Mouse (Mus musculus) stomach, embryonic 15.5 days (tissue): ENCODE measurements around the gene Rasl2-9. TPM values are rescaled to one million over a fixed set of nuclear protein-coding genes. Genes with fewer than 3 reads are reported as not detected.
A peak's percentile ranks its signal among the peaks of the same experiment; 100 is the strongest.
"Not testable (repeated sequence)": the region's sequence is repeated elsewhere in the genome, so short reads cannot be mapped to it uniquely, and the experiment has no call there.

Experiments
- ATAC-seq: fragments of 200-750 bp; cut with Nextera tagmentation; 2 replicates; pipeline ENCODE4 v1.8.0; 2017; ENCODE audit warnings: low read depth, moderate number of reproducible peaks, moderate TSS enrichment; ENCODE audit not compliant: insufficient read depth, low FRiP score
- H3K27ac ChIP-seq: fragments of 300-500 bp; sonication (generic); 2 replicates; pipeline ENCODE4 v1.5.1; 2015; ENCODE audit warnings: mild to moderate bottlenecking, inconsistent platforms
- H3K27me3 ChIP-seq: fragments of 300-500 bp; sonication (generic); replicated peaks from 2 replicates; pipeline ENCODE4 v1.6.1; 2015; ENCODE audit warnings: inconsistent platforms
- H3K36me3 ChIP-seq: fragments of 300-500 bp; sonication (generic); 2 replicates; pipeline ENCODE4 v1.6.1; 2015; ENCODE audit warnings: inconsistent platforms
- H3K4me1 ChIP-seq: fragments of 300-500 bp; sonication (generic); 2 replicates; pipeline ENCODE4 v1.6.1; 2015; ENCODE audit warnings: inconsistent platforms
- H3K4me2 ChIP-seq: fragments of 300-500 bp; sonication (generic); 2 replicates; pipeline ENCODE4 v1.6.1; 2015; ENCODE audit warnings: mild to moderate bottlenecking, inconsistent platforms
- H3K4me3 ChIP-seq: fragments of 300-500 bp; sonication (generic); replicated peaks from 2 replicates; pipeline ENCODE4 v1.5.1; 2015; ENCODE audit warnings: inconsistent platforms
- H3K9ac ChIP-seq: fragments of 300-500 bp; sonication (generic); 2 replicates; pipeline ENCODE4 v1.6.1; 2015; ENCODE audit warnings: inconsistent platforms
- H3K9me3 ChIP-seq: fragments of 300-500 bp; sonication (generic); 2 replicates; pipeline ENCODE4 v1.6.1; 2016; ENCODE audit warnings: inconsistent platforms
- WGBS: fragments of 180-500 bp; shearing (Covaris S2); methylation state at CpG from one replicate; pipeline ENCODE4 v1.1.7; 2015; 5-methylcytosine and 5-hydroxymethylcytosine counted together
- microRNA-seq: library from miRNA; unstranded; fragments of <30 nt; microRNA quantifications from one replicate; pipeline ENCODE4, GENCODE M21; 2016
- polyA plus RNA-seq: library from polyadenylated mRNA; unstranded; fragments of >200 nt; fragmentation: Nextera tagmentation; extraction: Ambion mirVana; gene quantifications from 2 replicates; pipeline ENCODE4 v1.2.1, GENCODE M21; 2015

Rasl2-9 gene
- polyA plus RNA-seq, 1 experiment from 2014 or later = 0.55 TPM

GRCm38 (mm10) chr7:5079365-5080009, 46.3 kb downstream of the Rasl2-9 start:
- not testable (repeated sequence) for H3K9ac ChIP-seq, H3K27me3 ChIP-seq, H3K9me3 ChIP-seq
- ATAC-seq = peak; percentile 9; the same call in 1 of the 2 replicates
- peak overlapping the region; percentile 95; the same call in 1 of the 2 replicates for H3K27ac ChIP-seq
- H3K4me1 ChIP-seq = peaks cover 12% of the 10 kb centered on the region
- peaks cover 45% of the 10 kb centered on the region for H3K36me3 ChIP-seq
- 42% methylated on average over 9 of the region's 13 CpGs for WGBS
- peak overlapping the region; percentile 78 for H3K4me2 ChIP-seq
- H3K4me3 ChIP-seq = peak overlapping the region; percentile 86

- no peak overlapping the region for H3K4me3 ChIP-seq
- no peak overlapping the region for H3K9ac ChIP-seq
- 72% methylated on average over 2 of the region's 2 CpGs for WGBS
- H3K27ac ChIP-seq = no peak overlapping the region
- H3K4me2 ChIP-seq = no peak overlapping the region
- H3K27me3 ChIP-seq = no peaks in the 10 kb centered on the region
- H3K4me1 ChIP-seq = peaks cover 9% of the 10 kb centered on the region
- H3K9me3 ChIP-seq = no peaks in the 10 kb centered on the region
- ATAC-seq = no peak
- H3K36me3 ChIP-seq = peaks cover 51% of the 10 kb centered on the region
Measured at GRCm38 (mm10) chr7:5076931-5077330, 48.8 kb downstream of the Rasl2-9 start.

- WGBS = 97% methylated on average over 5 of the region's 5 CpGs
- Histone ChIP-seq H3K36me3 (peaks cover 68% of the 10 kb centered on the region), H3K9me3 (no peaks in the 10 kb centered on the region)
Measured at GRCm38 (mm10) chr7:5074984-5075383, 50.8 kb downstream of the Rasl2-9 start.

More at GRCm38 (mm10) chr7:5074984-5075383, 50.8 kb downstream of the Rasl2-9 start:
- no peak overlapping the region for H3K4me3 ChIP-seq
- no peak for ATAC-seq
- no peaks in the 10 kb centered on the region for H3K27me3 ChIP-seq
- H3K27ac ChIP-seq = no peak overlapping the region
- H3K4me1 ChIP-seq = no peaks in the 10 kb centered on the region
- no peak overlapping the region for H3K9ac ChIP-seq
- H3K4me2 ChIP-seq = no peak overlapping the region

Small RNA genes lying within 50 kb of the gene (microRNA-seq; reads per million reads assigned to microRNA genes)
- gene Gm26217 = not detected

Other genes with a start within 250 kb of the Rasl2-9 start
- gene Isoc2a, start 248.8 kb downstream of the Rasl2-9 start, polyA plus RNA-seq = 1.1 and 1.3 TPM in 2 replicates
- not detected in 2 replicates for gene Gm36210, start 219.4 kb downstream of the Rasl2-9 start, polyA plus RNA-seq
- 3.3 TPM in 2 replicates for gene Zfp628, start 210.7 kb downstream of the Rasl2-9 start, polyA plus RNA-seq
- 4.3 and 4.5 TPM in 2 replicates for gene Nat14, start 203.9 kb downstream of the Rasl2-9 start, polyA plus RNA-seq
- gene Ssc5d, start 200.2 kb downstream of the Rasl2-9 start, polyA plus RNA-seq = 2.1 and 3.5 TPM in 2 replicates
- gene Sbk2, start 161.5 kb downstream of the Rasl2-9 start, polyA plus RNA-seq = 0.22 and 0.30 TPM in 2 replicates
- not detected in 2 replicates for gene Sbk3, start 154.8 kb downstream of the Rasl2-9 start, polyA plus RNA-seq
- gene Zfp579, start 129.8 kb downstream of the Rasl2-9 start, polyA plus RNA-seq = 32.2 and 34.1 TPM in 2 replicates
- 16.0 and 16.4 TPM in 2 replicates for gene Zfp524, start 111.5 kb downstream of the Rasl2-9 start, polyA plus RNA-seq
- 40.6 and 43.0 TPM in 2 replicates for gene Fiz1, start 111.3 kb downstream of the Rasl2-9 start, polyA plus RNA-seq
- 1.5 and 2.0 TPM in 2 replicates for gene Gm44973, start 110.5 kb downstream of the Rasl2-9 start, polyA plus RNA-seq
- 5.5 and 7.7 TPM in 2 replicates for gene Zfp865, start 105.6 kb downstream of the Rasl2-9 start, polyA plus RNA-seq
- 19.2 and 20.8 TPM in 2 replicates for gene Ccdc106, start 105.4 kb downstream of the Rasl2-9 start, polyA plus RNA-seq
- not detected in 2 replicates for gene 4632433K11Rik, start 91.8 kb downstream of the Rasl2-9 start, polyA plus RNA-seq
- 5.4 and 6.0 TPM in 2 replicates for gene Zfp784, start 87.5 kb downstream of the Rasl2-9 start, polyA plus RNA-seq
- 27.7 and 28.6 TPM in 2 replicates for gene Zfp580, start 74.4 kb downstream of the Rasl2-9 start, polyA plus RNA-seq
- 118 and 124 TPM in 2 replicates for gene U2af2, start 63.8 kb downstream of the Rasl2-9 start, polyA plus RNA-seq
- gene Epn1, start 45.7 kb downstream of the Rasl2-9 start, polyA plus RNA-seq = 54.5 and 59.6 TPM in 2 replicates
- gene Rfpl4, start 9.0 kb downstream of the Rasl2-9 start, polyA plus RNA-seq = not detected in 2 replicates
- 0.01 TPM in 1 of 2 replicates, not detected in the other for gene Vmn1r55, start 23.7 kb upstream of the Rasl2-9 start, polyA plus RNA-seq
- not detected in 2 replicates for gene Vmn1r56, start 70.8 kb upstream of the Rasl2-9 start, polyA plus RNA-seq
- not detected in 2 replicates for gene Vmn1r57, start 92.5 kb upstream of the Rasl2-9 start, polyA plus RNA-seq
- gene Gm5065, start 224.6 kb upstream of the Rasl2-9 start, polyA plus RNA-seq = not detected in 2 replicates
- not detected in 2 replicates for gene Nlrp2, start 225.1 kb upstream of the Rasl2-9 start, polyA plus RNA-seq